Comparison of ENCODE assay signal across 8 mouse cellular contexts in genomic region chr7:142481186-142481567, GRCm38 (mm10). TPM values are rescaled to one million over a fixed set of nuclear protein-coding genes. Genes with fewer than 3 reads are reported as not detected.
DNase-seq lines count a peak whose midpoint lies in the region; ATAC-seq and TF ChIP-seq lines count a peak whose summit lies in the region.

No protein-coding gene starts in this region.

- no peaks in the 10 kb centered on the region for H3K36me3 ChIP-seq in hindbrain, embryonic 13.5 days
- no peaks in the 10 kb centered on the region for H3K36me3 ChIP-seq in liver, embryonic 12.5 days

- H3K9ac ChIP-seq in hindbrain, embryonic 13.5 days = peak overlapping the region; percentile 71
- H3K9ac ChIP-seq in liver, embryonic 12.5 days = no peak overlapping the region

- no peak overlapping the region for H3K27ac ChIP-seq in bone marrow, adult 2 months (ENCODE audit: control insufficient read depth, insufficient read depth, low read depth, low read length, poor library complexity)
- peak overlapping the region; percentile 98 for H3K27ac ChIP-seq in gastrocnemius, adult 2 months
- H3K27ac ChIP-seq in hindbrain, embryonic 13.5 days = peak overlapping the region; percentile 73
- peak overlapping the region; percentile 65 for H3K27ac ChIP-seq in liver, embryonic 12.5 days

- no peak for TF ChIP-seq POLR2A in bone marrow, adult 2 months (IDR thresholded peaks at IDR 0.05; ENCODE audit: borderline replicate concordance, control insufficient read depth, low read depth, low read length)

- intact Hi-C loops in gastrocnemius, adult 2 months (cut with DNase I) = loop anchor here (2.0 kb wide), 1 partner anchor 52 kb away; the partner anchor contains the start of gene Mrpl23

- no peak overlapping the region for H3K4me3 ChIP-seq in bone marrow, adult 2 months (replicated peaks; ENCODE audit: control insufficient read depth, low read depth, low read length)
- H3K4me3 ChIP-seq in gastrocnemius, adult 2 months = peak overlapping the region; percentile 73
- H3K4me3 ChIP-seq in hindbrain, embryonic 13.5 days = peak overlapping the region; percentile 29
- H3K4me3 ChIP-seq in liver, embryonic 12.5 days = no peak overlapping the region

- DNase-seq in cerebellum, postnatal 10 days = peak; percentile 76 to 83
- no peak for DNase-seq in cerebellum, adult 9-11 months
- DNase-seq in gastrocnemius, adult 2 months = peak; percentile 87
- peak; percentile 84 for DNase-seq in neural tube, embryonic 10.5 days (ENCODE audit: extremely low spot score, low spot score)
- DNase-seq in T-cell, adult 2 months (ENCODE audit: low spot score) = no peak

- H3K9me3 ChIP-seq in hindbrain, embryonic 13.5 days = no peaks in the 10 kb centered on the region
- no peaks in the 10 kb centered on the region for H3K9me3 ChIP-seq in liver, embryonic 12.5 days (replicated peaks)

- peak; percentile 46 for TF ChIP-seq CTCF in bone marrow, adult 2 months (IDR thresholded peaks at IDR 0.05; ENCODE audit: control insufficient read depth, insufficient read depth, low read length)
- peak; percentile 81 for TF ChIP-seq CTCF in gastrocnemius, adult 2 months (IDR thresholded peaks at IDR 0.05)

- WGBS in bone marrow, adult 2 months = 23% methylated on average over 5 of the region's 5 CpGs
- 13% methylated on average over 5 of the region's 5 CpGs for WGBS in hindbrain, embryonic 13.5 days
- 10% methylated on average over 5 of the region's 5 CpGs for WGBS in liver, embryonic 12.5 days (ENCODE audit: insufficient replicate concordance)

- H3K27me3 ChIP-seq in hindbrain, embryonic 13.5 days = no peaks in the 10 kb centered on the region
- H3K27me3 ChIP-seq in liver, embryonic 12.5 days (replicated peaks) = peaks cover 46% of the 10 kb centered on the region

- no peaks in the 10 kb centered on the region; the same call in 1 of the 2 replicates for H3K4me1 ChIP-seq in bone marrow, adult 2 months (ENCODE audit: control insufficient read depth, insufficient read depth, low read length)
- peaks cover 27% of the 10 kb centered on the region for H3K4me1 ChIP-seq in hindbrain, embryonic 13.5 days (replicated peaks)
- peaks cover 16% of the 10 kb centered on the region for H3K4me1 ChIP-seq in liver, embryonic 12.5 days

- ATAC-seq in hindbrain, embryonic 13.5 days (ENCODE audit: low FRiP score) = peak; percentile 28
- ATAC-seq in liver, embryonic 12.5 days = no peak

- peak overlapping the region; percentile 57 for H3K4me2 ChIP-seq in hindbrain, embryonic 13.5 days
- peak overlapping the region; percentile 49 for H3K4me2 ChIP-seq in liver, embryonic 12.5 days

RNA-seq across cellular contexts. Expression of gene Tnnt3, which starts 17.5 kb away (rescaled TPM):
- polyA plus RNA-seq in bone marrow, adult 2 months (2011; ENCODE audit: insufficient read depth, insufficient read length, low replicate concordance, missing spikeins) = 42.0 and 73.4 TPM in 2 replicates
- over 10,000 TPM; 28,899 to 38,022 TPM for total RNA-seq in gastrocnemius, adult 2 months (2021)
- 1.1 and 2.5 TPM in 2 replicates for polyA plus RNA-seq in hindbrain, embryonic 13.5 days (2015; fragmentation: Nextera tagmentation; extraction: Ambion mirVana)
- polyA plus RNA-seq in liver, embryonic 12.5 days (2016; fragmentation: Nextera tagmentation; extraction: Ambion mirVana) = 0.51 TPM in 1 of 2 replicates, not detected in the other

RNA-seq across cellular contexts. Expression of gene Lsp1, which starts 20.6 kb away (rescaled TPM):
- polyA plus RNA-seq in bone marrow, adult 2 months (2011; ENCODE audit: insufficient read depth, insufficient read length, low replicate concordance, missing spikeins) = 135 and 280 TPM in 2 replicates
- 10 to 100 TPM; 25.8 to 47.3 TPM for total RNA-seq in gastrocnemius, adult 2 months (2021)
- polyA plus RNA-seq in hindbrain, embryonic 13.5 days (2015; fragmentation: Nextera tagmentation; extraction: Ambion mirVana) = 5.1 and 6.8 TPM in 2 replicates
- polyA plus RNA-seq in liver, embryonic 12.5 days (2016; fragmentation: Nextera tagmentation; extraction: Ambion mirVana) = 16.7 and 17.0 TPM in 2 replicates

RNA-seq across cellular contexts. Expression of gene Tnni2, which starts 39.6 kb away (rescaled TPM):
- 19.2 and 51.8 TPM in 2 replicates for polyA plus RNA-seq in bone marrow, adult 2 months (2011; ENCODE audit: insufficient read depth, insufficient read length, low replicate concordance, missing spikeins)
- total RNA-seq in gastrocnemius, adult 2 months (2021) = over 10,000 TPM; 15,929 to 19,962 TPM
- polyA plus RNA-seq in hindbrain, embryonic 13.5 days (2015; fragmentation: Nextera tagmentation; extraction: Ambion mirVana) = 1.4 and 1.8 TPM in 2 replicates
- polyA plus RNA-seq in liver, embryonic 12.5 days (2016; fragmentation: Nextera tagmentation; extraction: Ambion mirVana) = 1.8 and 2.4 TPM in 2 replicates

RNA-seq across cellular contexts. Expression of gene Syt8, which starts 46.5 kb away (rescaled TPM):
- 2.5 TPM in 1 of 2 replicates, not detected in the other for polyA plus RNA-seq in bone marrow, adult 2 months (2011; ENCODE audit: insufficient read depth, insufficient read length, low replicate concordance, missing spikeins)
- total RNA-seq in gastrocnemius, adult 2 months (2021) = not detected
- polyA plus RNA-seq in hindbrain, embryonic 13.5 days (2015; fragmentation: Nextera tagmentation; extraction: Ambion mirVana) = not detected in 2 replicates
- not detected in 2 replicates for polyA plus RNA-seq in liver, embryonic 12.5 days (2016; fragmentation: Nextera tagmentation; extraction: Ambion mirVana)

RNA-seq across cellular contexts. Expression of gene Mrpl23, which starts 51.3 kb away (rescaled TPM):
- 0.40 and 0.86 TPM in 2 replicates for polyA plus RNA-seq in bone marrow, adult 2 months (2011; ENCODE audit: insufficient read depth, insufficient read length, low replicate concordance, missing spikeins)
- total RNA-seq in gastrocnemius, adult 2 months (2021) = 1 to 10 TPM in 1 of 2 experiments, under 1 TPM in 1; 0.89 to 1.4 TPM
- 16.9 and 19.5 TPM in 2 replicates for polyA plus RNA-seq in hindbrain, embryonic 13.5 days (2015; fragmentation: Nextera tagmentation; extraction: Ambion mirVana)
- 10.4 and 14.4 TPM in 2 replicates for polyA plus RNA-seq in liver, embryonic 12.5 days (2016; fragmentation: Nextera tagmentation; extraction: Ambion mirVana)

Comparison
In these comparisons a context has a peak if more than half of its experiments do, and no peak if none do; other contexts are left out.
1. DNase-seq: peak in cerebellum, postnatal 10 days (2 of 2), gastrocnemius, adult 2 months (single experiment) and neural tube, embryonic 10.5 days (single experiment); none in cerebellum, adult 9-11 months (single experiment) and T-cell, adult 2 months (single experiment).
2. H3K4me3 ChIP-seq: peak in gastrocnemius, adult 2 months (single experiment) and hindbrain, embryonic 13.5 days (single experiment); none in bone marrow, adult 2 months (single experiment) and liver, embryonic 12.5 days (single experiment).
3. RNA of gene Tnnt3, which starts 17.5 kb away (polyA plus RNA-seq): 42.0 to 73.4 TPM in bone marrow, adult 2 months; 1.1 to 2.5 TPM in hindbrain, embryonic 13.5 days and 0.51 TPM in liver, embryonic 12.5 days; every median in the first group is over 10 times any median in the second.